Mouse (Mus musculus) cerebellum, adult 2 months (tissue): ENCODE data around the gene Gm4894.

Source experiments
- CTCF ChIP-seq: fragments of 200-500 bp; IDR thresholded peaks from 2 replicates; pipeline ENCODE4 v1.5.1; 2011; ENCODE audit warnings: low read depth, mild to moderate bottlenecking, control low read depth, low read length, moderate library complexity, borderline replicate concordance; ENCODE audit not compliant: insufficient read depth
- POLR2A ChIP-seq: fragments of 200-500 bp; IDR thresholded peaks from 2 replicates; pipeline ENCODE4 v1.6.1; 2011; ENCODE audit warnings: low read length, control low read depth, borderline replicate concordance; ENCODE audit not compliant: insufficient read depth

- no peak for TF ChIP-seq CTCF
- no peak for TF ChIP-seq POLR2A
Measured at GRCm38 (mm10) chr9:49224488-49224887, 25.8 kb upstream of the Gm4894 start.
